Mouse (Mus musculus): ENCODE data around the gene Fstl4. TPM values are rescaled to one million over a fixed set of nuclear protein-coding genes. Genes with fewer than 3 reads are reported as not detected.
"Not testable (repeated sequence)": the region's sequence is repeated elsewhere in the genome, so short reads cannot be mapped to it uniquely, and the experiment has no call there.

Fstl4 gene
- polyA plus RNA-seq, 1 experiment from 2014 or later, result 2.6 TPM

- Histone ChIP-seq H3K36me3 (no peaks in the 10 kb centered on the region), H3K9me3 (no peaks in the 10 kb centered on the region), H3K4me3 (no peak overlapping the region), H3K27ac (no peak overlapping the region), H3K27me3 (ENCODE audit: insufficient read depth, poor library complexity, severe bottlenecking) (no peaks in the 10 kb centered on the region), H3K4me1 (replicated peaks) (peaks cover 20% of the 10 kb centered on the region)
- no peak for DNase-seq (ENCODE audit: low spot score)
- WGBS, result 81% methylated on average over 5 of the region's 5 CpGs
Observed at GRCm38 (mm10) chr11:53187427-53188140, 423.1 kb downstream of the Fstl4 start.

GRCm38 (mm10) chr11:53196551-53196950 lies 432.1 kb downstream of the Fstl4 start:
- H3K36me3 ChIP-seq, H3K27ac ChIP-seq: not testable (repeated sequence)
- 91% methylated on average over 1 of the region's 1 CpGs for WGBS

GRCm38 (mm10) chr11:53197111-53197510 lies 432.7 kb downstream of the Fstl4 start:
- Histone ChIP-seq H3K27ac (no peak overlapping the region), H3K9me3 (no peaks in the 10 kb centered on the region), H3K4me1 (replicated peaks) (0 out of 2 replicates have a peak, but pooled peaks cover 5% of the 10 kb centered on the region), H3K27me3 (ENCODE audit: insufficient read depth, poor library complexity, severe bottlenecking) (no peaks in the 10 kb centered on the region), H3K4me3 (no peak overlapping the region), H3K36me3 (no peaks in the 10 kb centered on the region)
- 94% methylated on average over 2 of the region's 2 CpGs for WGBS
- DNase-seq (ENCODE audit: low spot score), result no peak

More at GRCm38 (mm10) chr11:53196551-53196950, 432.1 kb downstream of the Fstl4 start:
- DNase-seq (ENCODE audit: low spot score); H3K4me3 ChIP-seq; H3K4me1 ChIP-seq (replicated peaks); H3K9me3 ChIP-seq; H3K27me3 ChIP-seq (ENCODE audit: insufficient read depth, poor library complexity, severe bottlenecking): not testable (repeated sequence)

GRCm38 (mm10) chr11:53202459-53203250 lies 438.2 kb downstream of the Fstl4 start:
- 77% methylated on average over 2 of the region's 2 CpGs for WGBS
- no peak for DNase-seq (ENCODE audit: low spot score)
- Histone ChIP-seq H3K27me3 (ENCODE audit: insufficient read depth, poor library complexity, severe bottlenecking) (no peaks in the 10 kb centered on the region), H3K9me3 (no peaks in the 10 kb centered on the region), H3K4me1 (replicated peaks) (no peaks in the 10 kb centered on the region), H3K27ac (no peak overlapping the region), H3K36me3 (no peaks in the 10 kb centered on the region), H3K4me3 (no peak overlapping the region)

- 88% methylated on average over 9 of the region's 9 CpGs for WGBS
- H3K4me3 ChIP-seq, result no peak overlapping the region
- H3K27ac ChIP-seq, result no peak overlapping the region
- no peaks in the 10 kb centered on the region for H3K36me3 ChIP-seq
- H3K9me3 ChIP-seq, result no peaks in the 10 kb centered on the region
- no peak for DNase-seq (ENCODE audit: low spot score)
- no peaks in the 10 kb centered on the region for H3K4me1 ChIP-seq (replicated peaks)
- no peaks in the 10 kb centered on the region for H3K27me3 ChIP-seq (ENCODE audit: insufficient read depth, poor library complexity, severe bottlenecking)
Observed at GRCm38 (mm10) chr11:53210876-53211275, 446.4 kb downstream of the Fstl4 start.

GRCm38 (mm10) chr11:53229011-53229410 lies 464.6 kb downstream of the Fstl4 start:
- 89% methylated on average over 3 of the region's 3 CpGs for WGBS
- DNase-seq (ENCODE audit: low spot score), result no peak

GRCm38 (mm10) chr11:53231836-53232235 lies 467.4 kb downstream of the Fstl4 start:
- Histone ChIP-seq H3K27me3 (ENCODE audit: insufficient read depth, poor library complexity, severe bottlenecking) (no peaks in the 10 kb centered on the region), H3K4me1 (replicated peaks) (no peaks in the 10 kb centered on the region), H3K9me3 (no peaks in the 10 kb centered on the region), H3K27ac (no peak overlapping the region), H3K36me3 (no peaks in the 10 kb centered on the region), H3K4me3 (no peak overlapping the region)
- WGBS, result 87% methylated on average over 5 of the region's 5 CpGs
- no peak for DNase-seq (ENCODE audit: low spot score)

More at GRCm38 (mm10) chr11:53229011-53229410, 464.6 kb downstream of the Fstl4 start:
- Histone ChIP-seq H3K36me3 (no peaks in the 10 kb centered on the region), H3K9me3 (no peaks in the 10 kb centered on the region; the same call in 1 of the 2 replicates), H3K4me3 (no peak overlapping the region), H3K27me3 (ENCODE audit: insufficient read depth, poor library complexity, severe bottlenecking) (no peaks in the 10 kb centered on the region), H3K4me1 (replicated peaks) (no peaks in the 10 kb centered on the region), H3K27ac (no peak overlapping the region)

- Histone ChIP-seq H3K9me3 (no peaks in the 10 kb centered on the region), H3K4me3 (no peak overlapping the region), H3K36me3 (no peaks in the 10 kb centered on the region), H3K27me3 (ENCODE audit: insufficient read depth, poor library complexity, severe bottlenecking) (no peaks in the 10 kb centered on the region), H3K27ac (no peak overlapping the region), H3K4me1 (replicated peaks) (no peaks in the 10 kb centered on the region)
- no peak for DNase-seq (ENCODE audit: low spot score)
- 80% methylated on average over 9 of the region's 9 CpGs for WGBS
Observed at GRCm38 (mm10) chr11:53233590-53233989, 469.2 kb downstream of the Fstl4 start.
